10 mouse cellular contexts compared by ENCODE assay signal in the genomic region with DNA sequence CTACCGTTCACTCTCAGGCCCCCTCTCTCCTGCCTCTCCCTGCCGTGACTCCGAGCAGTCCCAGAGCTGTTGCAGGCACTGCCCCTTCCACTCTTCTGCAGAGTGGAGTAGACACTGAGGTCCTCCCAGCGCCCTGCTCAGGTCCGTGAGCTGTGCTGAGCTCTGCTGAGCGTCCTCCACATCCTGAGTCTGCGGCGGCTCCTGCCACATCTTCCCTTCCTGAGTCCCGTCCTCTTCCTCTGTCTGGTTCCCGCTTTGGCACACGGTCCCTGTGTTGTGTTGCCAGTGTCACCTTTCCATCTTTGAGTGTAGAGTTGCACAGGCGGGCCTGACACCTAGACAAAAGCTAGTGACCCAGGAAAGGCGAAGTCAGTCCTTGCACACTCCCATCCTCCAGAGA. TPM values are rescaled to one million over a fixed set of nuclear protein-coding genes. Genes with fewer than 3 reads are reported as not detected.
A peak's percentile ranks its signal among the peaks of the same experiment; 100 is the strongest.
DNase-seq lines count a peak whose midpoint lies in the region; ATAC-seq and TF ChIP-seq lines count a peak whose summit lies in the region.
"Had no signal": no experiment of that assay in that cellular context is flagged by ENCODE, and none has a peak within 500 bp of the region (broad histone marks: within the 10 kb centered on the region; RNA-seq: fewer than 3 reads in every experiment).

No protein-coding gene starts in this region.

- peak; percentile 47 for ATAC-seq in kidney, embryonic 16.5 days (ENCODE audit: low FRiP score, low TSS enrichment)
- no peak for ATAC-seq in embryonic facial prominence, embryonic 14.5 days (ENCODE audit: low read depth)

- H3K27ac ChIP-seq in kidney, embryonic 16.5 days (ENCODE audit: low read length), result peak overlapping the region; percentile 81
- no peak overlapping the region; the same call in 1 of the 2 replicates for H3K27ac ChIP-seq in embryonic facial prominence, embryonic 14.5 days (replicated peaks; ENCODE audit: low read depth, low read length)
- H3K27ac ChIP-seq in liver, adult 2 months (replicated peaks; ENCODE audit: insufficient read depth, low read depth, low read length), result peak overlapping the region; percentile 60

- H3K79me2 ChIP-seq in liver, adult 2 months (ENCODE audit: control insufficient read depth, insufficient read depth, low read length), result no peaks in the 10 kb centered on the region

- 15% methylated on average over 13 of the region's 13 CpGs for WGBS in kidney, embryonic 16.5 days
- 56% methylated on average over 13 of the region's 13 CpGs for WGBS in embryonic facial prominence, embryonic 14.5 days
- 72% methylated on average over 13 of the region's 13 CpGs for WGBS in liver, adult 2 months

- H3K9ac ChIP-seq in kidney, embryonic 16.5 days (replicated peaks; ENCODE audit: low read length), result no peak overlapping the region; the same call in 1 of the 2 replicates
- no peak overlapping the region for H3K9ac ChIP-seq in embryonic facial prominence, embryonic 14.5 days (ENCODE audit: low read depth, low read length)
- no peak overlapping the region for H3K9ac ChIP-seq in liver, adult 2 months (ENCODE audit: low read depth, low read length)

- H3K4me2 ChIP-seq in kidney, embryonic 16.5 days (replicated peaks; ENCODE audit: low read depth, low read length), result 0 out of 2 replicates have a peak overlapping the region, but pooled peaks have one; percentile 11
- no peak overlapping the region for H3K4me2 ChIP-seq in embryonic facial prominence, embryonic 14.5 days (ENCODE audit: low read depth, low read length)

- H3K36me3 ChIP-seq in kidney, embryonic 16.5 days (ENCODE audit: insufficient read depth, low read length), result peaks cover 29% of the 10 kb centered on the region; the same call in 1 of the 2 replicates
- peaks cover 64% of the 10 kb centered on the region for H3K36me3 ChIP-seq in embryonic facial prominence, embryonic 14.5 days (ENCODE audit: control insufficient read depth, insufficient read depth, low read length)
- no peaks in the 10 kb centered on the region for H3K36me3 ChIP-seq in liver, adult 2 months (ENCODE audit: control insufficient read depth, insufficient read depth, low read length)

- H3K4me1 ChIP-seq in kidney, embryonic 16.5 days (ENCODE audit: insufficient read depth, low read length), result peaks cover 42% of the 10 kb centered on the region
- 0 out of 2 replicates have a peak, but pooled peaks cover 3% of the 10 kb centered on the region for H3K4me1 ChIP-seq in embryonic facial prominence, embryonic 14.5 days (ENCODE audit: control insufficient read depth, insufficient read depth, low read length)
- peaks cover 8% of the 10 kb centered on the region for H3K4me1 ChIP-seq in liver, adult 2 months (ENCODE audit: control insufficient read depth, insufficient read depth, low read length)

- no peak for TF ChIP-seq POLR2A in liver, adult 2 months (IDR thresholded peaks at IDR 0.05; ENCODE audit: extremely low read depth, insufficient read depth, low read length)

- TF ChIP-seq CTCF in liver, adult 2 months (IDR thresholded peaks at IDR 0.05; ENCODE audit: low read depth, low read length), result no peak

- intact Hi-C loops in left cerebral cortex, postnatal 10 days (cut with DNase I), result no loop called here

- H3K9me3 ChIP-seq in kidney, embryonic 16.5 days (ENCODE audit: low read length), result no peaks in the 10 kb centered on the region
- H3K9me3 ChIP-seq in embryonic facial prominence, embryonic 14.5 days (ENCODE audit: control insufficient read depth, low read length), result no peaks in the 10 kb centered on the region

- no peak overlapping the region for H3K4me3 ChIP-seq in kidney, embryonic 16.5 days (ENCODE audit: low read length)
- H3K4me3 ChIP-seq in embryonic facial prominence, embryonic 14.5 days (ENCODE audit: low read depth, low read length), result no peak overlapping the region
- H3K4me3 ChIP-seq in liver, adult 2 months (ENCODE audit: insufficient read depth, low read depth, low read length), result no peak overlapping the region

- no peaks in the 10 kb centered on the region for H3K27me3 ChIP-seq in kidney, embryonic 16.5 days (ENCODE audit: insufficient read depth, low read length)
- no peaks in the 10 kb centered on the region for H3K27me3 ChIP-seq in embryonic facial prominence, embryonic 14.5 days (replicated peaks; ENCODE audit: control insufficient read depth, insufficient read depth, low read length)
- no peaks in the 10 kb centered on the region for H3K27me3 ChIP-seq in liver, adult 2 months (ENCODE audit: control insufficient read depth, insufficient read depth, low read length)

- DNase-seq in kidney, adult 8-10 months, result no peak
- DNase-seq in embryo, embryonic 10 days (ENCODE audit: low spot score), result peak; percentile 26
- DNase-seq in embryonic facial prominence, embryonic 14.5 days (ENCODE audit: low spot score), result peak; percentile 10
- no peak for DNase-seq in liver, adult 2 months (ENCODE audit: extremely low read depth, low read depth, low spot score)
- DNase-seq in testis, postnatal 14 days (ENCODE audit: low spot score), result no peak
- DNase-seq in frontal cortex, postnatal 14 days (ENCODE audit: low spot score in 2 of 2), result no peak
- DNase-seq in left cerebral cortex, postnatal 10 days (ENCODE audit: extremely low spot score in 1 of 2, low spot score in 2 of 2), result no peak
- DNase-seq: adrenal gland, postnatal 14 days; cerebellum, postnatal 14 days had no signal

RNA-seq across cellular contexts. Expression of gene Gan, which starts 42.4 kb away (rescaled TPM):
- polyA plus RNA-seq in kidney, embryonic 16.5 days (2015; fragmentation: Nextera tagmentation; extraction: Ambion mirVana), result 1.6 and 1.8 TPM in 2 replicates
- 3.0 and 3.5 TPM in 2 replicates for polyA plus RNA-seq in embryonic facial prominence, embryonic 14.5 days (2014; fragmentation: Nextera tagmentation; extraction: Ambion mirVana)
- 1.2 and 1.3 TPM in 2 replicates for total RNA-seq in liver, adult 2 months (2014; rRNA removed)
- polyA plus RNA-seq in liver, adult 2 months (2012; rRNA removed), result 1.1 and 1.5 TPM in 2 replicates
- total RNA-seq in left cerebral cortex, postnatal 10 days (2021), result 10 to 100 TPM; 22.7 to 27.0 TPM

RNA-seq across cellular contexts. Expression of gene Cmip, which starts 56.5 kb away (rescaled TPM):
- polyA plus RNA-seq in kidney, embryonic 16.5 days (2015; fragmentation: Nextera tagmentation; extraction: Ambion mirVana), result 20.4 and 21.0 TPM in 2 replicates
- polyA plus RNA-seq in embryonic facial prominence, embryonic 14.5 days (2014; fragmentation: Nextera tagmentation; extraction: Ambion mirVana), result 27.0 and 27.7 TPM in 2 replicates
- 8.8 and 17.7 TPM in 2 replicates for total RNA-seq in liver, adult 2 months (2014; rRNA removed)
- polyA plus RNA-seq in liver, adult 2 months (2012; rRNA removed), result 21.0 and 30.3 TPM in 2 replicates
- 100 to 1,000 TPM; 369 to 379 TPM for total RNA-seq in left cerebral cortex, postnatal 10 days (2021)

Comparison
In these comparisons a context has a peak if more than half of its experiments do, and no peak if none do; other contexts are left out.
1. DNase-seq: peak in embryo, embryonic 10 days (single experiment) and embryonic facial prominence, embryonic 14.5 days (single experiment); none in kidney, adult 8-10 months (0 of 2), liver, adult 2 months (single experiment), testis, postnatal 14 days (single experiment), frontal cortex, postnatal 14 days (0 of 2) and left cerebral cortex, postnatal 10 days (0 of 2).